Comparison of ENCODE assay signal across 8 mouse cellular contexts in the genomic region with DNA sequence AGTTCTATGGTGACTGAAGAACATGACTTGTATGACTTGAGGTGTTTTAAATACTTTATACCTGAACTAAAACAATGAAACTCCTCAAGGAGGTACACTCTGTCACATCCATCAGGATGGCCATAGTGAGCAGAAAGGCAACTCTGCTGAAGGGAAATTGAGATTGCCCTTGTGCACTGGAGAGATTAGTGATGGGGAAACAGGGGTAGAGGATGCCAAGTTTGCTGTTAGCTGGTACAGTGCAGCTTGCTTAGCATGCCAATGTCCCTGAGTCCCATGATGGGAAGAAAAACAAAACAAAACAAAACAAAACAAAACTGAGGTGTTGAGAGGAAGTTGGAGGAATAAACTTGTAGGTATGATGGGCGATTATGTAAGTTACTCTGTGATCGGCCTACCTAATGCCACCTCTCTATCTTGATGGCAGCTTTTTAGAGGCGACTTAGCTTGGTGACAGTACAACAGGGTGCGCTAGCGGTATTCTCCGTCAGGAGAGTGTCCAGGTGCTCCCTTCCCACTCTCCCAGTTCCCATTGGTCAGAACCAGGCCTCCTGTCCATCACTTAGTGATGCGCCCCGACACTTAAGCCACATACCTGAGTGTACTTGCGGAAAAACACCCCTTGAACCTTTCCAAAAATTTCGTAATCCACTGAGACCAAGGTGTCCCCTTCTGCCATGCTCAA. TPM values are rescaled to one million over a fixed set of nuclear protein-coding genes. Genes with fewer than 3 reads are reported as not detected.
DNase-seq lines count a peak whose midpoint lies in the region; ATAC-seq lines count a peak whose summit lies in the region.

No protein-coding gene starts in this region.

- peaks cover 15% of the 10 kb centered on the region for H3K36me3 ChIP-seq in hindbrain, embryonic 13.5 days

- H3K9ac ChIP-seq in hindbrain, embryonic 13.5 days = peak overlapping the region; percentile 90

- H3K4me3 ChIP-seq in hindbrain, embryonic 13.5 days = peak overlapping the region; percentile 72

- ATAC-seq in frontal cortex, adult (ENCODE audit: low TSS enrichment) = peak; percentile 38
- ATAC-seq in hindbrain, embryonic 13.5 days (ENCODE audit: low FRiP score) = peak; percentile 27; the same call in 1 of the 2 replicates
- ATAC-seq in megakaryocyte-erythroid progenitor cell, adult 5-6 weeks (replicated peaks; ENCODE audit: low FRiP score, low TSS enrichment, poor library complexity, severe bottlenecking) = peak; percentile 57

- WGBS in hindbrain, embryonic 13.5 days = 4% methylated on average over 10 of the region's 10 CpGs

- peak overlapping the region; percentile 78 for H3K4me2 ChIP-seq in hindbrain, embryonic 13.5 days

- peak overlapping the region; percentile 86 for H3K27ac ChIP-seq in hindbrain, embryonic 13.5 days

- H3K27me3 ChIP-seq in hindbrain, embryonic 13.5 days = no peaks in the 10 kb centered on the region

- peaks cover 6% of the 10 kb centered on the region for H3K4me1 ChIP-seq in hindbrain, embryonic 13.5 days (replicated peaks)

- DNase-seq in frontal cortex, adult 2 months (ENCODE audit: extremely low spot score in 1 of 2, low spot score in 1 of 2) = no peak
- peak; percentile 20 for DNase-seq in 416B (ENCODE audit: low read depth)
- DNase-seq in cerebellum, adult 8-10 months = peak; percentile 58
- no peak for DNase-seq in frontal cortex, postnatal 14 days (ENCODE audit: low spot score in 2 of 2)
- DNase-seq in right cerebral cortex, adult 18-20 months = no peak

- H3K9me3 ChIP-seq in hindbrain, embryonic 13.5 days = no peaks in the 10 kb centered on the region

RNA-seq across cellular contexts. Expression of a gene that starts 8.7 kb away (rescaled TPM):
- 35.6 and 44.0 TPM in 2 replicates for polyA plus RNA-seq in frontal cortex, adult 2 months (2012; rRNA removed)
- 65.8 and 72.4 TPM in 2 replicates for polyA plus RNA-seq in hindbrain, embryonic 13.5 days (2015; fragmentation: Nextera tagmentation; extraction: Ambion mirVana)
- total RNA-seq in megakaryocyte-erythroid progenitor cell, adult 5-6 weeks (2014; fragmentation: Nextera tagmentation) = 92.9 and 101 TPM in 2 replicates
- 33.1 and 110 TPM in 2 replicates for total RNA-seq in megakaryocyte-erythroid progenitor cell, adult 5-6 weeks (2017)

RNA-seq across cellular contexts. Expression of a gene that starts 8.9 kb away (rescaled TPM):
- polyA plus RNA-seq in frontal cortex, adult 2 months (2012; rRNA removed) = 0.92 and 0.94 TPM in 2 replicates
- polyA plus RNA-seq in hindbrain, embryonic 13.5 days (2015; fragmentation: Nextera tagmentation; extraction: Ambion mirVana) = 1.2 and 1.5 TPM in 2 replicates
- total RNA-seq in megakaryocyte-erythroid progenitor cell, adult 5-6 weeks (2014; fragmentation: Nextera tagmentation) = 0.47 TPM in 1 of 2 replicates, not detected in the other
- total RNA-seq in megakaryocyte-erythroid progenitor cell, adult 5-6 weeks (2017) = not detected in 2 replicates

RNA-seq across cellular contexts. Expression of a gene that starts 9.1 kb away (rescaled TPM):
- polyA plus RNA-seq in frontal cortex, adult 2 months (2012; rRNA removed) = 13.5 and 14.5 TPM in 2 replicates
- 9.2 and 9.8 TPM in 2 replicates for polyA plus RNA-seq in hindbrain, embryonic 13.5 days (2015; fragmentation: Nextera tagmentation; extraction: Ambion mirVana)
- total RNA-seq in megakaryocyte-erythroid progenitor cell, adult 5-6 weeks (2014; fragmentation: Nextera tagmentation) = 11.1 and 13.9 TPM in 2 replicates
- total RNA-seq in megakaryocyte-erythroid progenitor cell, adult 5-6 weeks (2017) = 6.8 and 12.3 TPM in 2 replicates

RNA-seq across cellular contexts. Expression of a gene that starts 59.6 kb away (rescaled TPM):
- polyA plus RNA-seq in frontal cortex, adult 2 months (2012; rRNA removed) = 33.9 and 38.0 TPM in 2 replicates
- 12.8 and 13.7 TPM in 2 replicates for polyA plus RNA-seq in hindbrain, embryonic 13.5 days (2015; fragmentation: Nextera tagmentation; extraction: Ambion mirVana)
- 23.8 and 29.5 TPM in 2 replicates for total RNA-seq in megakaryocyte-erythroid progenitor cell, adult 5-6 weeks (2014; fragmentation: Nextera tagmentation)
- 21.9 and 23.5 TPM in 2 replicates for total RNA-seq in megakaryocyte-erythroid progenitor cell, adult 5-6 weeks (2017)

Comparison
In these comparisons a context has a peak if more than half of its experiments do, and no peak if none do; other contexts are left out.
1. DNase-seq: peak in 416B (single experiment) and cerebellum, adult 8-10 months (single experiment); none in frontal cortex, adult 2 months (0 of 2), frontal cortex, postnatal 14 days (0 of 2) and right cerebral cortex, adult 18-20 months (single experiment).
2. Peak in every context shown above with its lines, with median percentiles within 50 percentile points of each other: ATAC-seq.